Mouse (Mus musculus) cerebellum, adult 9-11 months (tissue): Measurements from ENCODE around the gene Olfr168.
"Not testable (repeated sequence)": the region's sequence is repeated elsewhere in the genome, so short reads cannot be mapped to it uniquely, and the experiment has no call there.

ENCODE experiments used
- DNase-seq: peaks from one replicate; pipeline ENCODE4 v3.0.0; 2022

Olfr168 gene

GRCm38 (mm10) chr16:19535455-19535854 lies at the start of gene Olfr168:
Gene Olfr168, minus strand, starts transcription at chr16:19535555.
- no peak for DNase-seq

- not testable (repeated sequence) for DNase-seq
Measured at GRCm38 (mm10) chr16:19571709-19572108, 36.4 kb upstream of the Olfr168 start, which contains the start of gene Olfr169. Gene Olfr169, minus strand, starts transcription at chr16:19571809.

GRCm38 (mm10) chr16:19553429-19553828 lies 18.1 kb upstream of the Olfr168 start:
- not testable (repeated sequence) for DNase-seq

- not testable (repeated sequence) for DNase-seq
Measured at GRCm38 (mm10) chr16:19552246-19552645, 16.9 kb upstream of the Olfr168 start.

GRCm38 (mm10) chr16:19522166-19522565 lies 13.2 kb downstream of the Olfr168 start, which contains the start of gene Olfr167:
Gene Olfr167, minus strand, starts transcription at chr16:19522266.
- DNase-seq: no peak

- no peak for DNase-seq
Measured at GRCm38 (mm10) chr16:19483394-19483793, 52.0 kb downstream of the Olfr168 start, which contains the start of gene Olfr166. Gene Olfr166, plus strand, starts transcription at chr16:19483694.
